Mouse (Mus musculus): ENCODE data around the gene Trip4. TPM values are rescaled to one million over a fixed set of nuclear protein-coding genes. Genes with fewer than 3 reads are reported as not detected.

The Trip4 gene
- total and polyA plus RNA-seq, 3 experiments = 13.4 to 13.5 TPM; not detected in 1

DNA sequence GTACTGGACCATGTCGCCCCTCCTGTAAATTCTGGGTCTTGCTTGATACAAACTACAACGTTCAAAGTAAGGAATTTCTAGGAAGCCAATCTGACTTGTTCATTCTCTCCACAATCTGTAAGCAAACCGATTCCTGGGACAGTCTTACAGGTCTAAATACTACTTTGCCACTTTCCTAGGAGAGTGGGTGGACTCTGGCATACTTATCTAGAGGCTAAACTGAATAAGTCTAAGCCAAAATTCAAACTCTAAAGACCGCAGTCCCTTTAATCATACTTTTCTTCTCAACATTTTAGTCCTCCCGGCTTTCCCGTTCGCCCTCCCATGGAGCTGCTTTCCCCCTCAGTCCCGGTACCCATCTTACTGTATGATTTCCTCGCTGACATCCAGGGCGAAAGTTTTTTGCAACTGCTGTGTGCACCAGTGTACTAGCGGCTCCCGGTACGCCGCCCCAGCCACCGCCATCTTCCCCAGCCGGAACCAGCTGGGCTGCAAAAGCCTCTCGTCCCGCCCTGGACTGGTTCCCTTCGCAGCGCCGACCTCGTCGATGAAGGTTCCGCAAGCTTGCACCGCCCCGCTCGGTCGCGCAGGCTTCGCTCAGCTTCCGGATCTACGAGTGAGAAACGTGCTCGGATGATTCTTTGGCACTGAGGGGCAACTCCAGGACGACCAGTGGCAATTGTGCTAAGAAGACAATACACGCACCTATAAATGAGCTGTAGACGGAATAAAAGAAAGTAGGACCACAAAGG lies 23.9 kb downstream of the Trip4 start (continued):
- no peak for TF ChIP-seq ZKSCAN1 (IDR thresholded peaks at IDR 0.05; ENCODE audit: low read depth, low read length)
- TF ChIP-seq USF1 (IDR thresholded peaks at IDR 0.05; ENCODE audit: low read depth, low read length) = peak; percentile 36; the same call in 1 of the 2 replicates
- no peak for TF ChIP-seq JUND (IDR thresholded peaks at IDR 0.05; ENCODE audit: low read depth, low read length)
- TF ChIP-seq TCF12 (IDR thresholded peaks at IDR 0.05; ENCODE audit: low read depth, low read length) = peak; percentile 87

DNA sequence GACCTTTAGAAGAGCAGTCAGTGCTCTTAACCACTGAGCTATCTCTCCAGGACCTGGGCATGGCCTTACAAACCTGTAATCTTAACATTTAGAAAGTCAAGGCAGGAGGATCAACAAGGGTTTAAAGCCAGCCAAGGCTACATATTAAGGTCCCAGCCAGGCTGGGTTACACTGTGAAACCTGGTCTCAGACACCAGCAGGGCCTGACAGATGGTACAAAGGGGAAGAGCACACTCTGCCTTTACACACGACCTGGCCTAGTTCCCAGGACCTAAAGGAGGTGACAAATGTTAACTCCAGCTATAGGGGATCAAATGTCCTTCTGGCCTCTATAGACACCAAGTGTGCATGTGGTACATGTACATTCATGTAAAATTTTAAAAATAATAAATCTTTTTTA lies 48.9 kb downstream of the Trip4 start:
- no peak overlapping the region for H3K27ac ChIP-seq (ENCODE audit: control insufficient read depth, low read depth, low read length)
- no peak for TF ChIP-seq GABPA (IDR thresholded peaks at IDR 0.05; ENCODE audit: low read depth, low read length)
- TF ChIP-seq RAD21 (IDR thresholded peaks at IDR 0.05; ENCODE audit: low read depth, low read length) = no peak
- no peak for TF ChIP-seq SMC3 (IDR thresholded peaks at IDR 0.05; ENCODE audit: low read depth, low read length)
- no peak for TF ChIP-seq POLR2AphosphoS2 (IDR thresholded peaks at IDR 0.05; ENCODE audit: low read length)
- no peak for TF ChIP-seq NRF1 (IDR thresholded peaks at IDR 0.05; ENCODE audit: insufficient read depth, low read depth, low read length, poor library complexity, severe bottlenecking)
- no peak for TF ChIP-seq UBTF (IDR thresholded peaks at IDR 0.05; ENCODE audit: borderline replicate concordance, insufficient read depth, low read depth, low read length)
- TF ChIP-seq NELFE (IDR thresholded peaks at IDR 0.05; ENCODE audit: low read depth, low read length) = no peak
- no peak for TF ChIP-seq JUND (IDR thresholded peaks at IDR 0.05; ENCODE audit: low read depth, low read length)
- TF ChIP-seq BHLHE40 (IDR thresholded peaks at IDR 0.05; ENCODE audit: borderline replicate concordance, low read depth, low read length) = no peak
- TF ChIP-seq KAT2A (conservative IDR thresholded peaks at IDR 0.05; ENCODE audit: low read depth, low read length) = no peak
- no peaks in the 10 kb centered on the region for H3K4me1 ChIP-seq (ENCODE audit: control insufficient read depth in 1 of 2, insufficient read depth in 2 of 2, low read length in 2 of 2)
- no peaks in the 10 kb centered on the region for H3K9me3 ChIP-seq (replicated peaks; ENCODE audit: insufficient read depth, low read length)
- no peak overlapping the region for H3K4me3 ChIP-seq (ENCODE audit: control insufficient read depth in 1 of 2, insufficient read depth in 1 of 2, low read depth in 2 of 2, low read length in 2 of 2)
- no peaks in the 10 kb centered on the region for H3K27me3 ChIP-seq (ENCODE audit: control insufficient read depth in 1 of 2, insufficient read depth in 2 of 2, low read length in 2 of 2)
- peaks cover 0 to 2% of the 10 kb centered on the region in 2 experiments; a peak in 1 of 4 replicates for H3K36me3 ChIP-seq (ENCODE audit: control insufficient read depth in 1 of 2, insufficient read depth in 2 of 2, low read length in 2 of 2)
- no peak for DNase-seq (ENCODE audit: low read depth, low spot score)
- no peaks in the 10 kb centered on the region for H3K79me2 ChIP-seq (ENCODE audit: control insufficient read depth, insufficient read depth, low read length, poor library complexity)
- no peak overlapping the region for H3K9ac ChIP-seq (ENCODE audit: control insufficient read depth, low read depth, low read length, poor library complexity, severe bottlenecking)

DNA sequence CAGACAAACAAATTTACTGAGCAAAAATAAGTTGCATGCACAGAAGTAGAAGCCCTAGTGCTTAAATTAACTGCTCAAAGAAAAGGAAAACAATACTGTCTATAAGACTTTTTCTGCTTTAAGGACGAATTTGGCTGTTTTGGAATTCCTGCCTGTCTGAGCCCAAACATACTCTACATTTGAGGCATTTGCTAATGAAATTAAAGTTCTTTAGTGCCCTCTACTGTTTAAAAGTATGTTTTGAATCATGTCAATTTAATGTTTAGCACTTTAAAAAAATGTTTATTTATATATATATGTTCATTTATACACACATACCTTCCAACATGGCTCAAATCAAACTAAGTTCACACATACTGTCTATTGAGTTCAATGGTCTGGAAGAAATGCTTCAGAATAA lies 58.4 kb downstream of the Trip4 start:
- peak; percentile 50 for DNase-seq (ENCODE audit: low read depth, low spot score)
- Histone ChIP-seq H3K36me3 (ENCODE audit: control insufficient read depth in 1 of 2, insufficient read depth in 2 of 2, low read length in 2 of 2) (peaks cover 0 to 29% of the 10 kb centered on the region in 2 experiments; a peak in 2 of 4 replicates), H3K4me1 (ENCODE audit: control insufficient read depth in 1 of 2, insufficient read depth in 2 of 2, low read length in 2 of 2) (peaks cover 10 to 18% of the 10 kb centered on the region in 2 experiments)
- peak; percentile 90 for TF ChIP-seq RAD21 (IDR thresholded peaks at IDR 0.05; ENCODE audit: low read depth, low read length)
- TF ChIP-seq SIN3A (IDR thresholded peaks at IDR 0.05; ENCODE audit: low read length) = no peak
- no peak for TF ChIP-seq HCFC1 (IDR thresholded peaks at IDR 0.05; ENCODE audit: low read depth, low read length)
- TF ChIP-seq TBP (IDR thresholded peaks at IDR 0.05; ENCODE audit: low read depth, low read length) = no peak
- no peak for TF ChIP-seq POLR2A (IDR thresholded peaks at IDR 0.05; ENCODE audit: control insufficient read depth in 1 of 2, insufficient read depth in 1 of 2, low read depth in 1 of 2, low read length in 2 of 2, poor library complexity in 1 of 2)
- TF ChIP-seq POLR2AphosphoS2 (IDR thresholded peaks at IDR 0.05; ENCODE audit: low read length) = no peak
- TF ChIP-seq MYC (IDR thresholded peaks at IDR 0.05; ENCODE audit: low read depth, low read length) = no peak
- TF ChIP-seq MAX (IDR thresholded peaks at IDR 0.05; ENCODE audit: low read length) = no peak
- no peak for TF ChIP-seq MYB (IDR thresholded peaks at IDR 0.05; ENCODE audit: low read depth, low read length)
- TF ChIP-seq ZMIZ1 (IDR thresholded peaks at IDR 0.05; ENCODE audit: low read depth, low read length) = no peak
- TF ChIP-seq BHLHE40 (IDR thresholded peaks at IDR 0.05; ENCODE audit: borderline replicate concordance, low read depth, low read length) = no peak
- TF ChIP-seq ZNF384 (IDR thresholded peaks at IDR 0.05; ENCODE audit: low read depth, low read length) = peak; percentile 59
- no peak for TF ChIP-seq KAT2A (conservative IDR thresholded peaks at IDR 0.05; ENCODE audit: low read depth, low read length)
- no peak for TF ChIP-seq MXI1 (IDR thresholded peaks at IDR 0.05; ENCODE audit: low read depth, low read length)
- TF ChIP-seq NELFE (IDR thresholded peaks at IDR 0.05; ENCODE audit: low read depth, low read length) = no peak
- TF ChIP-seq SMC3 (IDR thresholded peaks at IDR 0.05; ENCODE audit: low read depth, low read length) = peak; percentile 77
- no peak for TF ChIP-seq ETS1 (IDR thresholded peaks at IDR 0.05; ENCODE audit: low read depth, low read length)
- TF ChIP-seq NRF1 (IDR thresholded peaks at IDR 0.05; ENCODE audit: insufficient read depth, low read depth, low read length, poor library complexity, severe bottlenecking) = no peak
- TF ChIP-seq MAFK (IDR thresholded peaks at IDR 0.05; ENCODE audit: borderline replicate concordance, low read depth, low read length) = no peak
- no peak for TF ChIP-seq MAZ (IDR thresholded peaks at IDR 0.05; ENCODE audit: low read depth, low read length)
- no peak for TF ChIP-seq CHD1 (IDR thresholded peaks at IDR 0.05; ENCODE audit: low read depth, low read length)
- peak in 2 of 3 experiments; percentile 16 to 72; a peak in 2 of 6 replicates for TF ChIP-seq CTCF (IDR thresholded peaks at IDR 0.05 in 2 of 3, conservative IDR thresholded peaks at IDR 0.05 in 1 of 3; ENCODE audit: control insufficient read depth in 1 of 3, insufficient read depth in 1 of 3, low read depth in 2 of 3, low read length in 3 of 3, poor library complexity in 1 of 3, severe bottlenecking in 1 of 3)

More for the DNA sequence above, 58.4 kb downstream of the Trip4 start:
- Histone ChIP-seq H3K27me3 (ENCODE audit: control insufficient read depth in 1 of 2, insufficient read depth in 2 of 2, low read length in 2 of 2) (no peaks in the 10 kb centered on the region), H3K79me2 (ENCODE audit: control insufficient read depth, insufficient read depth, low read length, poor library complexity) (no peaks in the 10 kb centered on the region), H3K4me3 (ENCODE audit: control insufficient read depth in 1 of 2, insufficient read depth in 1 of 2, low read depth in 2 of 2, low read length in 2 of 2) (no peak overlapping the region), H3K27ac (ENCODE audit: control insufficient read depth, low read depth, low read length) (no peak overlapping the region), H3K9ac (ENCODE audit: control insufficient read depth, low read depth, low read length, poor library complexity, severe bottlenecking) (no peak overlapping the region), H3K9me3 (replicated peaks; ENCODE audit: insufficient read depth, low read length) (no peaks in the 10 kb centered on the region)
